27 mouse cellular contexts compared by ENCODE assay signal in genomic region chr2:26900731-26901130, GRCm38 (mm10). TPM values are rescaled to one million over a fixed set of nuclear protein-coding genes. Genes with fewer than 3 reads are reported as not detected.
A peak's percentile ranks its signal among the peaks of the same experiment; 100 is the strongest.
DNase-seq lines count a peak whose midpoint lies in the region; ATAC-seq lines count a peak whose summit lies in the region.
"Had no signal": no experiment of that assay in that cellular context is flagged by ENCODE, and none has a peak within 500 bp of the region (broad histone marks: within the 10 kb centered on the region; RNA-seq: fewer than 3 reads in every experiment).

No protein-coding gene starts in this region.

- H3K4me1 ChIP-seq in heart, embryonic 10.5 days = peaks cover 18% of the 10 kb centered on the region
- H3K4me1 ChIP-seq in megakaryocyte, embryonic 14.5 days = peaks cover 56% of the 10 kb centered on the region
- H3K4me1 ChIP-seq in liver, embryonic 15.5 days (replicated peaks) = peaks cover 42% of the 10 kb centered on the region

- H3K4me3 ChIP-seq in heart, embryonic 10.5 days = no peak overlapping the region
- H3K4me3 ChIP-seq in megakaryocyte, embryonic 14.5 days (replicated peaks) = peak overlapping the region; percentile 14
- 0 out of 2 replicates have a peak overlapping the region, but pooled peaks have one; percentile 86 for H3K4me3 ChIP-seq in liver, embryonic 15.5 days (replicated peaks)
- H3K4me3 ChIP-seq: hindbrain, embryonic 15.5 days; layer of hippocampus, adult 2 months had no signal

- H3K27ac ChIP-seq in heart, embryonic 10.5 days = no peak overlapping the region
- H3K27ac ChIP-seq in liver, embryonic 15.5 days (replicated peaks) = no peak overlapping the region
- H3K27ac ChIP-seq: hindbrain, embryonic 10.5 days; hindbrain, embryonic 15.5 days; kidney, embryonic 15.5 days; layer of hippocampus, adult 2 months; limb, embryonic 15.5 days; macrophage; midbrain, embryonic 10.5 days; neural tube, embryonic 13.5 days had no signal

- peaks cover 52% of the 10 kb centered on the region for H3K36me3 ChIP-seq in heart, embryonic 10.5 days
- peaks cover 62% of the 10 kb centered on the region for H3K36me3 ChIP-seq in megakaryocyte, embryonic 14.5 days (replicated peaks; ENCODE audit: low read length)
- H3K36me3 ChIP-seq in liver, embryonic 15.5 days (replicated peaks) = peaks cover 59% of the 10 kb centered on the region

- no peaks in the 10 kb centered on the region for H3K9me3 ChIP-seq in heart, embryonic 10.5 days
- H3K9me3 ChIP-seq in megakaryocyte, embryonic 14.5 days = no peaks in the 10 kb centered on the region
- H3K9me3 ChIP-seq in liver, embryonic 15.5 days (replicated peaks) = no peaks in the 10 kb centered on the region
- H3K9me3 ChIP-seq: hindbrain, embryonic 10.5 days; hindbrain, embryonic 15.5 days; kidney, embryonic 15.5 days; limb, embryonic 15.5 days; midbrain, embryonic 10.5 days; neural tube, embryonic 13.5 days had no signal

- no peak overlapping the region for H3K9ac ChIP-seq in liver, embryonic 15.5 days
- H3K9ac ChIP-seq: hindbrain, embryonic 15.5 days; kidney, embryonic 15.5 days; limb, embryonic 15.5 days had no signal

- 84% methylated on average over 1 of the region's 1 CpGs for WGBS in heart, embryonic 10.5 days
- WGBS in liver, embryonic 15.5 days (ENCODE audit: insufficient replicate concordance) = 20% methylated on average over 1 of the region's 1 CpGs

- ATAC-seq in megakaryocyte, adult 5-6 weeks (ENCODE audit: poor library complexity, severe bottlenecking) = no peak
- no peak for ATAC-seq in liver, embryonic 15.5 days (ENCODE audit: insufficient read depth)
- ATAC-seq: inflammation-experienced regulatory T-cells, adult 6 months; midbrain, embryonic 16.5 days had no signal

- DNase-seq in heart, embryonic 10.5 days (ENCODE audit: low spot score) = peak; percentile 51
- DNase-seq in heart, adult 18-20 months = no peak
- DNase-seq in NIH3T3 (ENCODE audit: low read depth) = peak; percentile 63
- no peak for DNase-seq in layer of hippocampus, postnatal 36 days
- DNase-seq in spleen, adult 12 weeks (ENCODE audit: low spot score) = no peak
- DNase-seq: adrenal gland, postnatal 25 days; cerebellum, adult 2 months; cerebellum, postnatal 14 days; gastrocnemius, postnatal 25 days; heart, postnatal 14 days; kidney, adult 11 months; kidney, postnatal 36 days; lung, adult 2 months; lung, postnatal 10 days had no signal

- H3K4me2 ChIP-seq in liver, embryonic 15.5 days = 0 out of 2 replicates have a peak overlapping the region, but pooled peaks have one; percentile 85
- H3K4me2 ChIP-seq: limb, embryonic 15.5 days had no signal

- H3K27me3 ChIP-seq in heart, embryonic 10.5 days (ENCODE audit: insufficient read depth, poor library complexity, severe bottlenecking) = no peaks in the 10 kb centered on the region
- H3K27me3 ChIP-seq in megakaryocyte, embryonic 14.5 days (replicated peaks) = no peaks in the 10 kb centered on the region
- no peaks in the 10 kb centered on the region for H3K27me3 ChIP-seq in liver, embryonic 15.5 days
- H3K27me3 ChIP-seq: hindbrain, embryonic 15.5 days; kidney, embryonic 15.5 days; limb, embryonic 15.5 days; neural tube, embryonic 13.5 days had no signal

RNA-seq across cellular contexts. Expression of gene Surf6, which starts 1.9 kb away (rescaled TPM):
- polyA plus RNA-seq in heart, embryonic 10.5 days (2016; fragmentation: Nextera tagmentation; extraction: Ambion mirVana) = 18.7 and 24.2 TPM in 2 replicates
- total RNA-seq in heart, adult 18-20 months (2021) = 10 to 100 TPM; 11.7 to 14.2 TPM
- 6.2 and 13.6 TPM in 2 replicates for polyA plus RNA-seq in megakaryocyte, embryonic 14.5 days (2012; ENCODE audit: insufficient read depth, low replicate concordance)
- 8.9 and 9.2 TPM in 2 replicates for total RNA-seq in megakaryocyte, adult 5-6 weeks (2015)
- total RNA-seq in megakaryocyte, adult 5-6 weeks (2017) = 20.7 and 27.9 TPM in 2 replicates
- polyA plus RNA-seq in liver, embryonic 15.5 days (2015; fragmentation: Nextera tagmentation; extraction: Ambion mirVana) = 9.9 and 10.8 TPM in 2 replicates
- 10 to 100 TPM; 24.5 to 25.6 TPM for total RNA-seq in layer of hippocampus, postnatal 36 days (2021)

RNA-seq across cellular contexts. Expression of gene Med22, which starts 9.7 kb away (rescaled TPM):
- polyA plus RNA-seq in heart, embryonic 10.5 days (2016; fragmentation: Nextera tagmentation; extraction: Ambion mirVana) = 40.7 and 55.0 TPM in 2 replicates
- total RNA-seq in heart, adult 18-20 months (2021) = 10 to 100 TPM; 24.7 to 25.6 TPM
- 29.1 and 39.9 TPM in 2 replicates for polyA plus RNA-seq in megakaryocyte, embryonic 14.5 days (2012; ENCODE audit: insufficient read depth, low replicate concordance)
- total RNA-seq in megakaryocyte, adult 5-6 weeks (2015) = 5.6 and 7.2 TPM in 2 replicates
- 10.9 and 12.7 TPM in 2 replicates for total RNA-seq in megakaryocyte, adult 5-6 weeks (2017)
- 19.0 TPM in 2 replicates for polyA plus RNA-seq in liver, embryonic 15.5 days (2015; fragmentation: Nextera tagmentation; extraction: Ambion mirVana)
- total RNA-seq in layer of hippocampus, postnatal 36 days (2021) = 10 to 100 TPM; 47.8 to 52.6 TPM

RNA-seq across cellular contexts. Expression of gene Rpl7a, which starts 9.8 kb away (rescaled TPM):
- polyA plus RNA-seq in heart, embryonic 10.5 days (2016; fragmentation: Nextera tagmentation; extraction: Ambion mirVana) = 425 and 513 TPM in 2 replicates
- 100 to 1,000 TPM; 282 to 289 TPM for total RNA-seq in heart, adult 18-20 months (2021)
- polyA plus RNA-seq in megakaryocyte, embryonic 14.5 days (2012; ENCODE audit: insufficient read depth, low replicate concordance) = 873 and 5,014 TPM in 2 replicates
- 1,352 and 1,498 TPM in 2 replicates for total RNA-seq in megakaryocyte, adult 5-6 weeks (2015)
- 1,113 and 1,311 TPM in 2 replicates for total RNA-seq in megakaryocyte, adult 5-6 weeks (2017)
- polyA plus RNA-seq in liver, embryonic 15.5 days (2015; fragmentation: Nextera tagmentation; extraction: Ambion mirVana) = 341 and 352 TPM in 2 replicates
- 100 to 1,000 TPM; 242 to 247 TPM for total RNA-seq in layer of hippocampus, postnatal 36 days (2021)

RNA-seq across cellular contexts. Expression of gene Surf2, which starts 15.4 kb away (rescaled TPM):
- 39.9 and 45.7 TPM in 2 replicates for polyA plus RNA-seq in heart, embryonic 10.5 days (2016; fragmentation: Nextera tagmentation; extraction: Ambion mirVana)
- total RNA-seq in heart, adult 18-20 months (2021) = 10 to 100 TPM; 12.8 to 15.3 TPM
- 3.6 and 5.9 TPM in 2 replicates for polyA plus RNA-seq in megakaryocyte, embryonic 14.5 days (2012; ENCODE audit: insufficient read depth, low replicate concordance)
- total RNA-seq in megakaryocyte, adult 5-6 weeks (2015) = 31.3 and 35.6 TPM in 2 replicates
- total RNA-seq in megakaryocyte, adult 5-6 weeks (2017) = 34.0 and 34.5 TPM in 2 replicates
- 19.0 and 21.4 TPM in 2 replicates for polyA plus RNA-seq in liver, embryonic 15.5 days (2015; fragmentation: Nextera tagmentation; extraction: Ambion mirVana)
- total RNA-seq in layer of hippocampus, postnatal 36 days (2021) = 10 to 100 TPM; 34.4 to 34.5 TPM

RNA-seq across cellular contexts. Expression of gene Surf1, which starts 15.6 kb away (rescaled TPM):
- polyA plus RNA-seq in heart, embryonic 10.5 days (2016; fragmentation: Nextera tagmentation; extraction: Ambion mirVana) = 40.9 and 45.6 TPM in 2 replicates
- total RNA-seq in heart, adult 18-20 months (2021) = 10 to 100 TPM; 61.3 to 61.6 TPM
- 14.4 and 22.6 TPM in 2 replicates for polyA plus RNA-seq in megakaryocyte, embryonic 14.5 days (2012; ENCODE audit: insufficient read depth, low replicate concordance)
- total RNA-seq in megakaryocyte, adult 5-6 weeks (2015) = 102 and 106 TPM in 2 replicates
- total RNA-seq in megakaryocyte, adult 5-6 weeks (2017) = 61.3 and 77.4 TPM in 2 replicates
- 33.3 and 33.8 TPM in 2 replicates for polyA plus RNA-seq in liver, embryonic 15.5 days (2015; fragmentation: Nextera tagmentation; extraction: Ambion mirVana)
- total RNA-seq in layer of hippocampus, postnatal 36 days (2021) = 10 to 100 TPM; 93.3 to 97.0 TPM

Comparison
In these comparisons a context has a peak if more than half of its experiments do, and no peak if none do; other contexts are left out.
1. DNase-seq: peak in heart, embryonic 10.5 days (single experiment) and NIH3T3 (single experiment); none in heart, adult 18-20 months (0 of 2), layer of hippocampus, postnatal 36 days (0 of 2) and spleen, adult 12 weeks (single experiment).